Comparison of ENCODE assay signal across 21 mouse cellular contexts in the genomic region with DNA sequence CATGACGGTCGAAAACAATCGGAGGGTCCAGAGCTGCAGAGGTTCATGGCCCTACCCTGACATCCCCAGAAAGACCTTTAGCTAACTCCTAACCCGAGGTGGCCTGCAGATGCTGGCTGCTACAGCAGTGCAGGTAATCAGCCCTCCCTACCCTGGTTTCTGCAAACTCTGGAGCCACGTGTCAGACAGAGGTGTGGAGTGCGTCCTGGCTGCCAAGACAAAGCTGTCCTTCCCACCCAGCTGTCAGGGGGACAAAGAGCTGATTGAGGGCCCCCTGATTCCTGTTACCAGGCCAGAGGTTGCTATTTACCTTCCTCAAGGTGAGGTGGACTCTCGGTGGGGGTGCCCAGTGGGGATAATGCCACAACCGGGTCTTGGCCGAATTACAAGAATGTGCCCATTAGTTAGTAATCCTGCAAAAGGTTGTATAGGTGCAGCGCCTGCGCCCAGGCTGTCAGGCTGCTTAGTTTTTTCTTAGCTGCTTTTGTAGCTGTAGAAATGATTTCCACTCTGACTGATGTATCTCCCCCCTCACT. TPM values are rescaled to one million over a fixed set of nuclear protein-coding genes. Genes with fewer than 3 reads are reported as not detected.
DNase-seq lines count a peak whose midpoint lies in the region; ATAC-seq and TF ChIP-seq lines count a peak whose summit lies in the region.
"Had no signal": no experiment of that assay in that cellular context is flagged by ENCODE, and none has a peak within 500 bp of the region (broad histone marks: within the 10 kb centered on the region; RNA-seq: fewer than 3 reads in every experiment).

No protein-coding gene starts in this region.

- no peak for TF ChIP-seq CTCF in testis, adult 2 months (IDR thresholded peaks at IDR 0.05; ENCODE audit: control insufficient read depth, insufficient read depth, insufficient replicate concordance, low read depth, low read length)

- TF ChIP-seq POLR2A in testis, adult 2 months (IDR thresholded peaks at IDR 0.05; ENCODE audit: control insufficient read depth, low read depth, low read length) = no peak

- 56% methylated on average over 11 of the region's 11 CpGs for WGBS in embryonic facial prominence, embryonic 14.5 days
- WGBS in embryonic facial prominence, embryonic 10.5 days = 63% methylated on average over 11 of the region's 11 CpGs
- 46% methylated on average over 11 of the region's 11 CpGs for WGBS in lung, embryonic 15.5 days
- WGBS in intestine, embryonic 16.5 days = 56% methylated on average over 11 of the region's 11 CpGs

- no peaks in the 10 kb centered on the region for H3K4me1 ChIP-seq in embryonic facial prominence, embryonic 14.5 days (ENCODE audit: control insufficient read depth, insufficient read depth, low read length)
- peaks cover 12% of the 10 kb centered on the region for H3K4me1 ChIP-seq in embryonic facial prominence, embryonic 10.5 days
- H3K4me1 ChIP-seq in testis, adult 2 months (ENCODE audit: control insufficient read depth, insufficient read depth, low read length) = no peaks in the 10 kb centered on the region
- peaks cover 10% of the 10 kb centered on the region; the same call in 1 of the 2 replicates for H3K4me1 ChIP-seq in lung, embryonic 15.5 days
- H3K4me1 ChIP-seq in intestine, embryonic 16.5 days (ENCODE audit: control insufficient read depth, insufficient read depth, low read length) = peaks cover 7% of the 10 kb centered on the region
- H3K4me1 ChIP-seq: midbrain, embryonic 12.5 days had no signal

- no peaks in the 10 kb centered on the region for H3K27me3 ChIP-seq in embryonic facial prominence, embryonic 14.5 days (replicated peaks; ENCODE audit: control insufficient read depth, insufficient read depth, low read length)
- H3K27me3 ChIP-seq in embryonic facial prominence, embryonic 10.5 days (replicated peaks; ENCODE audit: low read depth, poor library complexity, severe bottlenecking) = no peaks in the 10 kb centered on the region
- no peaks in the 10 kb centered on the region for H3K27me3 ChIP-seq in testis, adult 2 months (ENCODE audit: control insufficient read depth, insufficient read depth, low read length)
- no peaks in the 10 kb centered on the region for H3K27me3 ChIP-seq in lung, embryonic 15.5 days
- H3K27me3 ChIP-seq in intestine, embryonic 16.5 days (replicated peaks; ENCODE audit: control insufficient read depth, insufficient read depth, low read length) = no peaks in the 10 kb centered on the region
- H3K27me3 ChIP-seq: limb, embryonic 15.5 days had no signal

- no peaks in the 10 kb centered on the region for H3K36me3 ChIP-seq in embryonic facial prominence, embryonic 14.5 days (ENCODE audit: control insufficient read depth, insufficient read depth, low read length)
- H3K36me3 ChIP-seq in embryonic facial prominence, embryonic 10.5 days (replicated peaks) = no peaks in the 10 kb centered on the region
- no peaks in the 10 kb centered on the region for H3K36me3 ChIP-seq in testis, adult 2 months (ENCODE audit: control insufficient read depth, insufficient read depth, low read length)
- no peaks in the 10 kb centered on the region for H3K36me3 ChIP-seq in lung, embryonic 15.5 days
- no peaks in the 10 kb centered on the region for H3K36me3 ChIP-seq in intestine, embryonic 16.5 days (ENCODE audit: control insufficient read depth, insufficient read depth, low read length)
- H3K36me3 ChIP-seq: limb, embryonic 15.5 days; midbrain, embryonic 12.5 days had no signal

- no peak overlapping the region for H3K4me2 ChIP-seq in embryonic facial prominence, embryonic 14.5 days (ENCODE audit: low read depth, low read length)
- H3K4me2 ChIP-seq in lung, embryonic 15.5 days = no peak overlapping the region
- H3K4me2 ChIP-seq in intestine, embryonic 16.5 days (ENCODE audit: low read depth, low read length) = no peak overlapping the region
- H3K4me2 ChIP-seq: heart, embryonic 11.5 days; limb, embryonic 15.5 days; midbrain, embryonic 12.5 days had no signal

- H3K27ac ChIP-seq in embryonic facial prominence, embryonic 14.5 days (replicated peaks; ENCODE audit: low read depth, low read length) = no peak overlapping the region
- no peak overlapping the region for H3K27ac ChIP-seq in embryonic facial prominence, embryonic 10.5 days (replicated peaks)
- no peak overlapping the region for H3K27ac ChIP-seq in testis, adult 2 months (ENCODE audit: control insufficient read depth, insufficient read depth, low read depth, low read length)
- peak overlapping the region; percentile 7; the same call in 1 of the 2 replicates for H3K27ac ChIP-seq in lung, embryonic 15.5 days
- no peak overlapping the region for H3K27ac ChIP-seq in intestine, embryonic 16.5 days (ENCODE audit: low read length)
- H3K27ac ChIP-seq: hindbrain, postnatal 0 days; layer of hippocampus, adult 2 months; limb, embryonic 15.5 days; midbrain, embryonic 12.5 days had no signal

- H3K9ac ChIP-seq in embryonic facial prominence, embryonic 14.5 days (ENCODE audit: low read depth, low read length) = no peak overlapping the region
- H3K9ac ChIP-seq in lung, embryonic 15.5 days = no peak overlapping the region
- no peak overlapping the region for H3K9ac ChIP-seq in intestine, embryonic 16.5 days (ENCODE audit: low read depth, low read length)
- H3K9ac ChIP-seq: limb, embryonic 15.5 days; liver, postnatal 0 days; midbrain, embryonic 12.5 days had no signal

- no peak overlapping the region for H3K4me3 ChIP-seq in embryonic facial prominence, embryonic 14.5 days (ENCODE audit: low read depth, low read length)
- no peak overlapping the region for H3K4me3 ChIP-seq in embryonic facial prominence, embryonic 10.5 days
- peak overlapping the region; percentile 6; the same call in 1 of the 2 replicates for H3K4me3 ChIP-seq in testis, adult 2 months (ENCODE audit: control insufficient read depth, low read depth, low read length)
- H3K4me3 ChIP-seq in lung, embryonic 15.5 days = no peak overlapping the region
- no peak overlapping the region for H3K4me3 ChIP-seq in intestine, embryonic 16.5 days (ENCODE audit: low read length)
- H3K4me3 ChIP-seq: erythroblast, embryonic 14.5 days; layer of hippocampus, adult 2 months; limb, embryonic 15.5 days; midbrain, embryonic 12.5 days; myocyte had no signal

- DNase-seq in embryonic facial prominence, embryonic 14.5 days (ENCODE audit: low spot score) = peak; percentile 32
- DNase-seq in embryonic facial prominence, embryonic 10.5 days (ENCODE audit: low spot score) = no peak
- DNase-seq in testis, postnatal 14 days (ENCODE audit: low spot score) = no peak
- no peak for DNase-seq in cerebellum, adult 11-12 months
- DNase-seq in adrenal gland, postnatal 14 days = no peak
- DNase-seq: cerebellum, postnatal 14 days; gastrocnemius, postnatal 10 days; liver, postnatal 0 days; right cerebral cortex, postnatal 14 days; thymus, adult 18-20 months had no signal

- H3K9me3 ChIP-seq in embryonic facial prominence, embryonic 14.5 days (ENCODE audit: control insufficient read depth, low read length) = no peaks in the 10 kb centered on the region
- peaks cover 4% of the 10 kb centered on the region; the same call in 1 of the 2 replicates for H3K9me3 ChIP-seq in embryonic facial prominence, embryonic 10.5 days
- H3K9me3 ChIP-seq in lung, embryonic 15.5 days = no peaks in the 10 kb centered on the region
- no peaks in the 10 kb centered on the region for H3K9me3 ChIP-seq in intestine, embryonic 16.5 days (ENCODE audit: control insufficient read depth, low read length)
- H3K9me3 ChIP-seq: limb, embryonic 15.5 days; midbrain, embryonic 12.5 days had no signal

- ATAC-seq in embryonic facial prominence, embryonic 14.5 days (ENCODE audit: low read depth) = peak; percentile 51; the same call in 1 of the 2 replicates
- no peak for ATAC-seq in lung, embryonic 15.5 days (ENCODE audit: borderline replicate concordance, extremely low read depth, low FRiP score, low TSS enrichment)
- no peak for ATAC-seq in intestine, embryonic 16.5 days
- ATAC-seq: forebrain, embryonic 16.5 days; hindbrain, postnatal 0 days; liver, postnatal 0 days had no signal

RNA-seq across cellular contexts. Expression of a gene that starts 43.6 kb away (rescaled TPM):
- polyA plus RNA-seq in embryonic facial prominence, embryonic 14.5 days (2014; fragmentation: Nextera tagmentation; extraction: Ambion mirVana) = 0.72 and 1.0 TPM in 2 replicates
- 0.75 and 0.80 TPM in 2 replicates for polyA plus RNA-seq in embryonic facial prominence, embryonic 10.5 days (2016; fragmentation: Nextera tagmentation; extraction: Ambion mirVana)
- polyA plus RNA-seq in testis, adult 2 months (2012; rRNA removed) = 30.0 and 34.7 TPM in 2 replicates
- polyA plus RNA-seq in lung, embryonic 15.5 days (2015; fragmentation: Nextera tagmentation; extraction: Ambion mirVana) = 1.4 and 1.8 TPM in 2 replicates
- total RNA-seq in adrenal gland, postnatal 14 days (2021) = 3.8 and 5.6 TPM in 2 replicates
- 1.0 and 1.2 TPM in 2 replicates for polyA plus RNA-seq in intestine, embryonic 16.5 days (2015; fragmentation: Nextera tagmentation; extraction: Ambion mirVana)
- polyA plus RNA-seq: erythroblast, embryonic 14.5 days had no signal

Comparison
In these comparisons a context has a peak if more than half of its experiments do, and no peak if none do; other contexts are left out.
1. RNA of a gene that starts 43.6 kb away (polyA plus RNA-seq): 30.0 to 34.7 TPM in testis, adult 2 months; 1.4 to 1.8 TPM in lung, embryonic 15.5 days, 1.0 to 1.2 TPM in intestine, embryonic 16.5 days, 0.75 to 0.80 TPM in embryonic facial prominence, embryonic 10.5 days and 0.72 to 1.0 TPM in embryonic facial prominence, embryonic 14.5 days; every median in the first group is over 10 times any median in the second.